Mouse (Mus musculus) liver, adult (tissue): ENCODE results near the gene Sorbs1.

Source experiments
- GATA4 ChIP-seq: IDR thresholded peaks from 2 replicates; pipeline ENCODE4 v1.6.1; 2014; ENCODE audit warnings: mild to moderate bottlenecking, low read length; ENCODE audit not compliant: insufficient replicate concordance

Sorbs1 gene

DNA sequence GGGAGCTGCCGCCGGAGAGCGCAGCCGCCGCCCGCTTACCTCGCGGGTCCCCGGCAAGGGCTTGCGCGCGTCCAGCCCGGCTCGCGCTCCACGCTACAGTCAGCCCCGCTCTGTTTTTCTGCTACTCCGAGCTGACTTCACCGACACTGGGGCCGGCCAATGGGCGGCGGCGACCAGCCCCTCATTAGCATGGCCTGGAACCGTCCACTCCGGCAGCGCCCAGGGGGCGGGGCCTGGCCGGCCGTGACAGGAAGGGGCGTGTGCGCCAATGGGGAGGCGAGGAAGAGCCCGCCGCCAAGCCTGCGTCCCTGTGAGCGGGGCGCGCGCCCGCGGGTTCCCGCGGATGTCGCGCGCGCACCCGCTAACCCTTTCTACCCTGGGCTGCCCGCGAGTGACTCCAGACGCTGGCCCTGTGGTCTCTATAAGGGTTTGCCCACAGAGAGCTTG lies at the start of gene Sorbs1:
Gene Sorbs1, minus strand, starts transcription at position 148 of the 447 bp plus-strand sequence.
- peak; percentile 27; the same call in 1 of the 2 replicates for TF ChIP-seq GATA4

DNA sequence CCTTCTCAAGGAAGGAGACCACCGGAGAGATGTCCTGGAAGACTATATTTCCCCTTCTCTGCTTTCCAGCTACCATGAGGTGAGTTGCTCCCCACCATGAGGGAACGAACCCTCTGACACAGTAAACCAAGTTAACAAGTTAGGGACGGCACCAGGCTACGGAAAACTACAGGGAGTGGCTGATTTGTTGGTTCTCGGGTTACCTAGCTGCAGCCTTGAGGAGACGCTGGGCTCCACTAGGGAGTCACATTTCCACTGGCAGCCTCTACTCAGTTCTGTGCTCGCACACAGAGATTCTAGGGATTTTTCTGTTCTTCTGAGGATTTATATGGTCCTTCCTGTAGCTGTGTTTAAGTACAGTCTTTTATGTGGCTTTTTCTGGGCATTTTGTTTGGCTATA lies 42.5 kb upstream of the Sorbs1 start:
- TF ChIP-seq GATA4: no peak

DNA sequence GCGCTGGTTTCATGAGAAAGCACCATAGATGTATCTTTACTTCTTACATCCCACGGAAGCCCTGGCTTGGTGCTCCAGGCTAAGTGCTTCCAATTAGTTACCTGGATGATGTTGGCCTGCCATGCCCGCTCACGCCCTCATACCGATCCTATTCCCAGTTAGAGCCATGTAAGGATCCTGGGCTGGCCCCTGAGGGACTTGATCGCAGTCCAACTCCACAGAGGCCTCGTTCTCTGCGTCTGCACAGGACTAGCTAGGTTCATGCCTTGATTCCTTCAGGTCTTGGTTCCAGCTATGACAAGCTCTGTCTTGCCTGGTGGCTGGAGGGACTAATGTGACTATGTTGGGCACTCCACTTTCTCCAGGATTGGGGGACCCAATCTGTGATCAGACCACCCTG lies 41.6 kb upstream of the Sorbs1 start:
- no peak for TF ChIP-seq GATA4

DNA sequence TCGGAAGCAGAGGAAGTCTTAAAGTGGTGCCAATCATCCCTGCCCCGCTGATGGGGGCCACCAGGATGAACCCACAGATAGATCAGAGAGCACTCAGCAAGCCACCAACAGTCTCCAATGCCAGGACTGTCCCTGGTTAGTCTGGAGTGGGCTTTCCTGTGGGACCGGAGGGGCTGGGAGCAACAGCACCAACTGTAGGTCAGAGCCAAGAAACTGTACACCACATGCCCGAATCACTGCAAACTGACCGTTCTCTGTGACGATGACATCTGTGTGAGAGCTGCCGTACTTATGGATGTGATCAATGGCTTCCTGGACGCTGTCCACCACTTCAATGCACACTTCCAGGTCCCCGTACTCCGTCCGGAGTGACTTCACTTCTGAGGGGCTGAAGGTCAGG lies 40.8 kb upstream of the Sorbs1 start:
- TF ChIP-seq GATA4: no peak

DNA sequence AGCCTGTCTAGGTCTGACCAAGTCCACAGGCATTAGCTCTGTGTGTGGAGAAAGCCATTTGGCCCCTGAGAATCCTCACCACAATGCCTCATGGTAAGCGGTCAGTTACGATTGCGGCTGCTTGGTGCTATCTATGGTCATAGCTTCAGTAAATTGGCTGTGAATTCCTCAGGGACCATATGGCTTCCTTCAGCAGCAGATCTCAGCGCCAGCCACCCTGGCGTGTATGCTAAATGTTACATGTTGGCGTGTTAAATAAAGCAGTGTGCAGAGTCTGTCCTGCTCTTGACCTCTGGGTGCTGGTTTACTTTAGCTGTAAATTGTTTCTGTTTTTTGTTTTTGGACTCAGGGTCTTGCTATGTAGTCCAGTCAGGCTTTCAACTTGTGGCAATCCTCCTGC lies 40.3 kb upstream of the Sorbs1 start:
- no peak for TF ChIP-seq GATA4

DNA sequence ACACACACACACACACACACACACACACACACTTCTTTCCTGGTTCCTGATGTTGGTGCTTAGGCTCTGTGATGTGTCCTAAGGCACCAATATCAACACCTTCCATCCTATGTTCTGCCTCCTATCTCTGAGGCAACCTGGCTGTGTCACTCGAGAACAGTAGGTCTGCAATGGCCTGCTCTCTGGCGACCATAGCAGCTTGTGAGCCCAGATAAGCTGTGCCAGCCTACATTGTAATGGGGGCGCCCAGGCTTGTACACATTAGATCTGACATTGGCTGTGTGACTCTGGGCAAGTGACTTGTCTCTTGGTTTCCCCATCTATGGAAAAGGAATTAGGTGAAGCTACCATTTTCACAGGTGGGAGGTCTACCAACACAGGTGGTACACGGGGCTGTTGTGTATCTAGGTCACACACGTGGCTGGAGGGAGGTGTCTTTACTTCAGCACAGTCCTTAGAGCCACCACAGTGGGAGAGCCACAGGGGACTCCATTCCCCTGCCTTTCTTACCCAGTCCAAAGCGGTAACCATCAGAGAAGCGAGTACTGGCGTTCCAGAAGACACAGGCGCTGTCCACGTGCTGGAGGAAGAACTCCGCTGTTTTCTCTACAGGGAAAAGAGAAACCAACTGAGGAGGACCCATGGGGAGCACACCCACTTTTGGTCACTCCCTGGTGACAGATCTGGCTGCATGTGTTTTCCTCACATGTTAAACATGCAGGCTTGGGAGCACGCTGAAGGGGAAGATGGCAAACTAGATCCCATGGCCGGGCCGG lies 39.6 kb upstream of the Sorbs1 start:
- no peak for TF ChIP-seq GATA4

DNA sequence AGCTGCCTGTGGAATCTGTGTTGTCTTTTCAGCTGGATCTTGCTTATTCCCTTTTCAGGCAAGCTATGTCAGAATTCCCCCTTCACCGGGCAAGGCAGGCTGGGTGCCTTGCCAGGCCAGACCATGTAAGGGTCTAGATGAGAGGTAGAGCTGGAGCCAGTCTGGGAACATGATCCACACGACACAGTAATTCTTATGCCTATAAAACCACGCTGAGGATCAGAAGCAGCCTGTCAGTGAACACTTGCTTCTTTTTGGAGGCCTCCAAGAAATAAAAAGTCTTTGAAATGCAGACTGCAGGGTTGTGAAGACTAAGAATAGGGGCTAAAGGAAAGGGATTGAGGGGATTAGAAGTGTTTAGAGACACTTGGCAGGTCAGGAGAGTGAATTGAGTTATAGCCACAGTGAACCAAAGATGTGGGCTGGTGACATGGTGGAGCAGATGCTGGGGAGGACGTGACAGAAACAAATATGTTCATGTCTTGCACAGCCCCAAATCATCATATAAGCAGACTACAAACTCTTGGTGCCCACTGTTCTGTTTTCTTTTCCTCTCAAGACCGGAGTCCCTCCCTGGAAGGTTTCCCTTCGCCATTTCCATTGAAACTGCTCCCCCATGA lies 36.0 kb upstream of the Sorbs1 start:
- TF ChIP-seq GATA4: no peak

DNA sequence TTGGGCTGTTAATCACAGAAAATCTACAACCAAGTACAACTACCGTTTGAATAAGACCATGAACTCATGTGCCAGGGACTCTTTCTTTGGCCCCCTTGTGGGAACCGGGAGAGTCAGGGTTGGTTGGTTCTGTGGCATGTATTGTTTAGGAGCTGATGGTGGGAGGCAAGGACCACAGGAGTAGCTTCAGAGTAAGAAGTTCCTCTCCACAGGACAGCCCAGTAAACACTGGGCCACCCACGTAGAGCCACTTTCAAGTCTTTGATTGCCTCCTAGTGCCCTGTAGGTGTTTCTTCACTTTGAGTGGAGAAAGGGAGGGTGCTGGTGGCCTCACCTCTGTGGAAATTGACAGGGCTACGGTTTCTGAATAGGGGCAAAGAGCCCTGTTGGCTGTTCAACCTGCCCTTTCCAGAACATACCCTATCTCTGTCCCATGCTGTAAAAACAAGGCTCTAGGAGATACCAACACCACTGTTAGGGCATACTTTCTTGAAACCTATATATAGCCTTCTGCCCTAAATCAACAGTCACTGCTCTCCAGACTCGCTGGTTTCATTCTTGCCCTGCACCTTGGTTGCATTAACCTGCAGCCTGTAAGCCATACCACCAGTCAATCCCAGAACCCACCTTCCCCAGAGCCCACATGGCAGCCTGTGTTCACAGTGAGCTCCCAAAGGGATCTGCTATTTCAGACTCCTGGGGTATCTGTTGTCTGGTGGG lies 35.4 kb upstream of the Sorbs1 start:
- no peak for TF ChIP-seq GATA4

DNA sequence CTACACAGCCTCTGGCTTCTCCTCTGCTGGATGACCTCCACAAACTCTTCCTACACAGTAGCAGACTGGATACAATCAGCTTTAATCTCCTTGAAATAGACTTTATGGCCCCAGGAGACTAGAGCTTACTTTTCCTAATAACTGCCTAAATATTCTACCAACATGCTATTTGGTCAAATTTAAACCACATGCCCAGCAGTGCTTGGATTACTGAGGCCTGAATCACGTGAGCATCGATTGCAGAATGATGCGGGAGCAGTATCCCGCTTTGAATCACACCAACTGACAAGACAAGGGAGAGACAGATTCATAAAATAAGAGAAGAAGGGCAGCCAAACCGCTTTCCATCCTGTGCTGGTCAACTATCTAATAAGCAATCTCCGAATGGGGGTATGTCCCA lies 34.8 kb upstream of the Sorbs1 start:
- no peak for TF ChIP-seq GATA4

DNA sequence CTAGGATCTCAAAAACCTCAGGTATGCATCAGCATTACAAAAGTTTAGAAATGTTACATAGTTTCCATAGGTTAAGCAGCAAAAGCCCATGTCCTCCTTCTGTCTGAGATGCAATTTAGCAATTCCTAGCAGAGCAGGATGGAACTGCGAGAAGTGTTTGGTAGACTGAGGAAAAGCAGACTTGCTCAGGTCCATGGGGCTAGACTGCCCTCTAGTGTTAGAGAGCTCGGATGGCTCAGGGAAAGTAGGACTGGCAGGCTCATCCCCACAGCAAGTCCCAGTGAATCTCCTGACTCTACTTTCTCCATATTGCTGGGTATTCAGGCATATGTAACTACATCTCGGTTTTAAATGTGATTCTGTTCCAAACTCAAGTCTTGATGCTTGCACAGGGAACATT lies 31.3 kb upstream of the Sorbs1 start:
- no peak for TF ChIP-seq GATA4

DNA sequence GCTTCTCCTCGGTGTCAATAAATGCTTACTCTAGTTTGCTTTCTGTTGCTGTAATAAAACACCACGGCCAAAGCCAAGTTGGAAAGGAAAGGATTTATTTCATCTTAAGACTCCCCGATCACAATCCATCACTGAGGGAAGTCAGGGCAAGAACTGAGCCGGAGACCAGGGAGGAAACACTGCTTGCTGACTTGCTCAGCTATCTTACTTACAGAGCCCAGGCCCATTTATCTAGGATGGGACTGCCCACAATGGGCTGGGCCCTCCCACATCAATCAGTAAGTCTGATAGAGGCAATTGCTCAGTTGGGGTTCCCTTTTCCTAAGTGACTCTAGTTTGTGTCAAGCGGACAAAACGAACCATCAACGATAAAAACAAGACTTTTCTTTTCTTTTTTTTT lies 29.2 kb upstream of the Sorbs1 start:
- peak; percentile 90 for TF ChIP-seq GATA4

DNA sequence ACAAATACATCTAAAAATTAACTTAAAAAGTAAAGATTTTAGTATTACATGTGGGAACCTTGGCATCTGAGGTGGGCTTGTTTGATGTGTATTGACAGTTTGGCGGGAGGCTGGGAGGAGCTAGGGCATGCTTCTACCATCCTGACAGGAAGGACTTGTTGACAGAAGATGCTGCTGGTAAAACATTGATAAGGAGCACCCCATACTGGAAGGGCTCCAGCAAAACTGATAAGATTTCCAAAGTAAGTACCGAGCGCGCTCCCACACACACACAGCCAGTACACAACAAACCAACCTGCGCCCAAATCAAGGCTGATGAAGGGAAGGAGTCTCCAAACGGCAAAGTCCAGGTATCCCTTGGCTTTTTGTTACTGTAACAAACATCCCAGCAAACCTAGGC lies 22.9 kb upstream of the Sorbs1 start:
- TF ChIP-seq GATA4: peak; percentile 77; the same call in 1 of the 2 replicates

DNA sequence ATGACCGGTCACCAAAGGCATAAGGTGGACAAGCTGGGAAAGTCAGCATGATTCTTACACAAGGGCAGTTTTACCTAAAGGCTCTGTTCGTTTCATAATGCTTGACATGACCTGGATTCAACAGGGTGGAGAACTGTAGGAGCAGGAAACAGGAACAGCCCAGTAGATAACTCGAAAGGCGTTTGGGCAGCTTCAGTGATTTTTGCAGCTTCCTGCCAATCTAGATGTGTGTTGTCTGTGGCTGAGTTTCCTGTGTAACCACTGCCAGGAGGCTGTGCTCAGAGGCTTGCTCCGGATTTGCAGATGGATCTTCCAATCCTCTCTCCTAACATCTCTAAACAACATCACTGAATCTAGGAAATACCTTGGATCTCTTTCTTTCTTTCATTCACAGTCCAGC lies 18.9 kb upstream of the Sorbs1 start:
- TF ChIP-seq GATA4: peak; percentile 97

DNA sequence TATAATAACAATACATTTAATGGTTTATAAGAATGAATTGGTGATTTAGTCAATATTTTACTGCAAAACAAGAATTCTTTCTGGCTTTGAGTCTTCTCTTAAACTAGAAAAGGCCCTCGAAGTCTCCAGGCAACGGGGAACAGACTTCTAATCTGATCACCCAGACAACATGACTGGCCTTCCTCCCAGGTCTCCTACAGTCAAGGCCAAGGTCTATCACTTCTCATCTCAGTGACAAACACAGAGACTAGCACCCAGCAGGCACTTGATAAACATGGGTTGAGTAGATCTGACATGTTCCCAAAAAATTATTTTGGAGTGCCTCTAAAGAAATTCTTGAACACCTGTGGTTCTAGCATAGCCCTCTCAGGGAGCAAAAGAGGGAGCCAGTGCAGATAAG lies 16.7 kb upstream of the Sorbs1 start:
- no peak for TF ChIP-seq GATA4

DNA sequence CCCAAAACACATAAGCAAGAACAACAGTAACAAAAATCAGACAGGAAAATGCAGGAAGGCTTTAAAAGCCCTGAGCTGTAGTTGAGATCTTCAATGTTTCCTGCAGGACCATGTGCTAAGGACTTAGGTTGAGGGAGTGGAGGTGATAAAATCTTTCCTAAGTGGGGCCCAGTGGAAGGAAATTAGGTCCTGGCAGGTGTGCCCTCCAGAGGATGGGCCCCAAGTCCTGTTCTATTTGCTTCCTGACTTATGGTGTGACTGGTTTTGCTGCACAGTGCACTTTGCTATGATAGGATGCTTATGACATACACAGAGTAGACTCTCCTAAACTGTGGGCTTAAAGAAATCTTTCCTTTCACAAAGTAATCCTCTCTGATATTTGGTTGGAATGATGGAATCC lies 14.7 kb upstream of the Sorbs1 start:
- no peak for TF ChIP-seq GATA4
